Mouse (Mus musculus): Measurements from ENCODE around the gene Rplp2.

GRCm38 (mm10) chr7:141453636-141454035 lies 6.5 kb downstream of the Rplp2 start:
- TF ChIP-seq POLR2A (IDR thresholded peaks at IDR 0.05; ENCODE audit: insufficient read depth, low read depth, low read length) (no peak), CTCF (IDR thresholded peaks at IDR 0.05) (no peak)
